Mouse (Mus musculus): ENCODE data around the gene Dach1. TPM values are rescaled to one million over a fixed set of nuclear protein-coding genes. Genes with fewer than 3 reads are reported as not detected.

The Dach1 gene
- total RNA-seq, 2 experiments from 2014 or later, result 1.7 to 3.9 TPM

GRCm38 (mm10) chr14:98047670-98048069, 121.9 kb downstream of the Dach1 start:
- no peak for DNase-seq
- intact Hi-C loops (cut with DNase I), result no loop called here

GRCm38 (mm10) chr14:98046960-98047359, 122.6 kb downstream of the Dach1 start:
- intact Hi-C loops (cut with DNase I), result no loop called here
- no peak for DNase-seq

- no peak for DNase-seq
- intact Hi-C loops (cut with DNase I), result no loop called here
Observed at GRCm38 (mm10) chr14:98038524-98038923, 131.0 kb downstream of the Dach1 start.

- intact Hi-C loops (cut with DNase I), result no loop called here
- no peak for DNase-seq
Observed at GRCm38 (mm10) chr14:98037175-98037574, 132.4 kb downstream of the Dach1 start.

GRCm38 (mm10) chr14:98035261-98035660, 134.3 kb downstream of the Dach1 start:
- intact Hi-C loops (cut with DNase I), result no loop called here
- no peak for DNase-seq

GRCm38 (mm10) chr14:98023540-98023939, 146.0 kb downstream of the Dach1 start:
- intact Hi-C loops (cut with DNase I), result no loop called here
- no peak for DNase-seq

- DNase-seq, result no peak
- intact Hi-C loops (cut with DNase I), result no loop called here
Observed at GRCm38 (mm10) chr14:98014053-98014452, 155.5 kb downstream of the Dach1 start.

GRCm38 (mm10) chr14:98008501-98008900, 161.1 kb downstream of the Dach1 start:
- intact Hi-C loops (cut with DNase I), result no loop called here
- no peak for DNase-seq

GRCm38 (mm10) chr14:98002021-98002680, 167.4 kb downstream of the Dach1 start:
- no peak for DNase-seq
- intact Hi-C loops (cut with DNase I), result no loop called here

GRCm38 (mm10) chr14:97998584-97998983, 171.0 kb downstream of the Dach1 start:
- intact Hi-C loops (cut with DNase I), result loop anchor here (5.0 kb wide), 1 partner anchor 189 kb away; no protein-coding TSS in a partner anchor
- DNase-seq, result no peak

- no peak for DNase-seq
- intact Hi-C loops (cut with DNase I), result no loop called here
Observed at GRCm38 (mm10) chr14:97983251-97983650, 186.3 kb downstream of the Dach1 start.

GRCm38 (mm10) chr14:97982676-97983075, 186.9 kb downstream of the Dach1 start:
- no peak for DNase-seq
- intact Hi-C loops (cut with DNase I), result no loop called here

GRCm38 (mm10) chr14:97980879-97981278, 188.7 kb downstream of the Dach1 start:
- intact Hi-C loops (cut with DNase I), result no loop called here
- DNase-seq, result no peak

GRCm38 (mm10) chr14:97976091-97976490, 193.5 kb downstream of the Dach1 start:
- DNase-seq, result no peak
- intact Hi-C loops (cut with DNase I), result no loop called here

- intact Hi-C loops (cut with DNase I), result no loop called here
- DNase-seq, result no peak
Observed at GRCm38 (mm10) chr14:97975447-97975846, 194.1 kb downstream of the Dach1 start.

GRCm38 (mm10) chr14:97964543-97965069, 205.0 kb downstream of the Dach1 start:
- intact Hi-C loops (cut with DNase I), result no loop called here
- DNase-seq, result no peak

GRCm38 (mm10) chr14:97963624-97964023, 205.9 kb downstream of the Dach1 start:
- intact Hi-C loops (cut with DNase I), result no loop called here
- DNase-seq, result no peak

- intact Hi-C loops (cut with DNase I), result no loop called here
- DNase-seq, result no peak
Observed at GRCm38 (mm10) chr14:97956356-97956755, 213.2 kb downstream of the Dach1 start.

GRCm38 (mm10) chr14:97945471-97945870, 224.1 kb downstream of the Dach1 start:
- no peak for DNase-seq
- intact Hi-C loops (cut with DNase I), result no loop called here

GRCm38 (mm10) chr14:97944643-97945268, 224.8 kb downstream of the Dach1 start:
- intact Hi-C loops (cut with DNase I), result no loop called here

GRCm38 (mm10) chr14:97942361-97942760, 227.2 kb downstream of the Dach1 start:
- intact Hi-C loops (cut with DNase I), result no loop called here

More at GRCm38 (mm10) chr14:97944643-97945268, 224.8 kb downstream of the Dach1 start:
- no peak for DNase-seq

GRCm38 (mm10) chr14:97896622-97897021, 272.9 kb downstream of the Dach1 start:
- no peak for DNase-seq
- intact Hi-C loops (cut with DNase I), result no loop called here

More at GRCm38 (mm10) chr14:97942361-97942760, 227.2 kb downstream of the Dach1 start:
- no peak for DNase-seq
